Mouse (Mus musculus): ENCODE measurements around the gene Cdc42bpg.

The Cdc42bpg gene

DNA sequence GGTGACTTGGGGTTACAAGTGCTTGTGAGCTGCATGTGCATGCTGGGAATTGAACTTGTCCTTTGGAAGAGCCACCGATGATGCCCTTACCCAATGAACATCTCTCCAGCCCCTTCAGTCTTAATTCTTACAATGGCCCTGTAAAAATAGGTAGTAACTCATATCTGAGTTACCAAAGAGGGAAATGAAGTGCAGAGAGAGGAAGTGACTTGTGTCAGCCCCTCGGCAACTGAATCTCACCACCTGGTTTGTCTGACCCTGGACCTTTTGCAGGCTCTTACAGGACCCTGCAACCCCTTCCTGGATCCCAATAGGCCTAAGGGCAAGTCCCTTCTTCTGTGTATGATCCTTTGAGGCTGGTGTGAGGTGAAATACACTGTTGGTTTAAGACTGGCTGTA is 45.9 kb downstream of the Cdc42bpg start:
- DNase-seq: no peak

DNA sequence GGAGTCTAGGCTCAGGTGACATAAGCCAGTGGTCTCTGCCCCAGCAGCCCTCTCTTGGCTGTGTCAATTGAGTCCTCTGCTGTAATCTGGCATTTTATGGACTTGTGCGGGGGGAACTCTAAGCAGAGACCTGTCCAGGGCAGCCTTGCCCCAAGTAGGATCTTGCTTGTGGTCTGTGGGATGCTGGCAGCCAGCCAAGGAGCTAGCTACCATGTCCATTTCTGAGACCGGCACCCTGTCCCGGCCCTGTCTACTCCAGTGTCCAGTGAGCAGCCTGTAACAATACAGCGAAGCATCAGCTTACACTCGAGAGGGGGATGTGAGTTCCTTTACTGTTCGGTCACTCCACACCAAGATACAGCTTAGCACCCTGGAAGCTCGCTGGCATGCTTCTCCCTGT is 47.8 kb downstream of the Cdc42bpg start:
- no peak for DNase-seq

DNA sequence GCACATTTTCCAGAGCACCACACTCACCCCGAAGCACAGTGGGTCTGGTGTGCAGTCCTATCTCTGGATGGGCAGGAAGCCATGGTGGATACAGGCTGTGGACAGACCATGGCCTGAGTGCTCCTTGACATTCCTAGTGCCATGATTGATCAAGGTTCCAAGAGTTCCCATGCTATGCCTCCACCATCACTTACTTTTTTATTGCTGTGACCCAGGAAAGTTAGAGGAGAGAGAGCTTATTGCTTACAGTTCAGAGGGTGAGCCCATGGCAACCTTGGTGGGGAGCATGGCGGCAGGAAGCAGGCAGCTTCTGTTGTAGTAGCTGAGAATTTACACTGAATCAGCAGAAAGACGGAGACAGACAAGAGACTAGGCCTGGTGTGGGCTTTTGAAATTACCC is 55.0 kb downstream of the Cdc42bpg start:
- no peak for DNase-seq

DNA sequence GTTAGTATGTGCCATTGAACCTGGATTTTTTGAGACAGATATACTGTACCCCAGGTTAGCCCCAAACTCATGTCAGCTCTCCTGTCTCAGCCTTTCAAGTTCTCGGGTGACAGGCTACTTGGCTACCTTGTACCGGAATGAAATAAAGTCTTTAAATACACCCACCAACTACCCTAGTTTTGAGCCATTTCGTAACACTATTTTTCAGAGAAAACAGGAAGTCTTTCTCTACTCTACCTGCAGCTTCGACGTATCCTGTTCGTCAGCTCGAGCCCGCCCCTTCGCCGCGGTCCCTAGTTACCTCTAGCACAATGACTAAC is 56.8 kb downstream of the Cdc42bpg start:
- no peak for DNase-seq

DNA sequence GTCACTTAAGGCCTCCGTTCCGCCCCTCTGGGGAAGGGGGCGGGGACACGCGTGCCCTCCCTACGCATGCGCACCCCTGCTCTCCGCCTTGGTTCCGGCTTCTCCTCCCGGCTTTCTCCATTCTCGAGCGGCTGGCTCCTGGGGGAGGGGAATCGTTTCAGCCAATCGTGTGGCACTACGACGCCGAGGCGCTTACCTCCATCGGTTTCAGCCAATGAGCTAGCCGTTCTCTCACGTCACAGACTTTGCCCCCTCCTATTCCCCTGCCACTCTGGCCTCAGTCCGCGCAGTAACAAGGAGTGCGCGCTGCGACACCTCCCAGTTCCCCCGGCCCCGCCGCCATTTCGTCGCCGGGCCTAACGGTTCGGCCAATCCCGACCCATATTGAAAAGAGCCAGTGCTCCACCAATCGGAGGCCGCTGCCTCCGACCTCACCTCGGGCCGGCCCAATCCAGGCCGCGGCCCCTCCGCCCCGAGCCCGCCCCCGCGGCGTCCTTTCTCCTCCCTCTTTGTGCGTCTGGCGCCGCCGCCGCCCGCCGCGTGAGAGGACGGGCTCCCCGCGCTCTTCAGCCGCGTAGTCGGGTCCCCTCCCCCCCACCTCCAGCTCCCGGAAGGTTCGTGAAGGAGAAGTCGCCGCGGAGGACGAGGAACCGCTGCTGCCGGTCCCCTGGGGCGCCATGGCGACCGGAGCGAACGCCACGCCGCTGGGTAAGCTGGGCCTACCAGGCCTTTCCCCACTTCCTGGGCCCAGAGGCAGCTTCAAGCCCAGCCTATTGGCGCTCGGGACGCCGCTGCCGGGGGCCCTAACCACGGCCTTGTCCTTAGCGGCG is 57.4 kb downstream of the Cdc42bpg start, which contains the start of gene Sf1:
TSS of gene Sf1 (plus strand) at position 280 of the 830 bp plus-strand sequence.
- DNase-seq: peak; percentile 99 to 100

DNA sequence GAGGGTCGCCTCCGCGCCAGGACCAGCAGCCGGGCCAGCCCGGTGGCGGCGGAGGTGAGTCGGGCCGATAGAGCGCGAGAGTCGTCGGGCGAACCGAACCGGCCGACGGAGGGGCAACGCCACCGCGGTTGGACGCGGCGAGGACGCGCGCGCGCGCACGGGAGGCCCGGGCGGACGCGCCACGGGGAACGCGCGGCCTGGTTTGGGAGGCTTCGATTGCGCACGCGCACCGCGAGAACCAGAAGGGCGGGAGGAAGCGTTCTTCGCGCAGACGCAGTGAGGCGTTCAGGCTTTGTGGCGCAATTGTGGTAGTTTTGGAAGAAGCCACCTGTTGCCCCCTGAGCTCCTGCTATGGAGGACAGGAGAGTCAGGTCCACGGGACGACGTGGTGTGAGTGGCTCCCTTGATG is 58.1 kb downstream of the Cdc42bpg start:
- peak; percentile 93 to 94 for DNase-seq

DNA sequence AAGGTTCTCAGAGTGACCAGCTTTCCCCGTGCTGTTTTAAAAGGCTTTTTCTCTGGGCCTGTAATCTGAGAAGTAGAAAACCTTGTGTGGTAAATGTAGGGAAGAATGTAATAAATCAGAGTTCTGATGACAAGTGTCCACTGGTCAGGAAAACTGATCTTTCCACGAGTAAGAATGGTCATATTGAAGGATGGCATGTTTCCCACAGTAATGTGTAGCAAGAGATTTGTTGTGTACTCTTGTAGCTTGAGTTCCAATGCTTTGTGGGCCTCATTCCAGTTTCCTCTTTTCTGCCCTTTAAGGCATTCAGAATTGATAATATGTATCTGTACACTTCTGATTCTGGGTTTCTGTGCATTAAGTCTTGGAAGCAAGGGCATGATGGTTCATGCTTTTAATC is 58.6 kb downstream of the Cdc42bpg start:
- no peak for DNase-seq

DNA sequence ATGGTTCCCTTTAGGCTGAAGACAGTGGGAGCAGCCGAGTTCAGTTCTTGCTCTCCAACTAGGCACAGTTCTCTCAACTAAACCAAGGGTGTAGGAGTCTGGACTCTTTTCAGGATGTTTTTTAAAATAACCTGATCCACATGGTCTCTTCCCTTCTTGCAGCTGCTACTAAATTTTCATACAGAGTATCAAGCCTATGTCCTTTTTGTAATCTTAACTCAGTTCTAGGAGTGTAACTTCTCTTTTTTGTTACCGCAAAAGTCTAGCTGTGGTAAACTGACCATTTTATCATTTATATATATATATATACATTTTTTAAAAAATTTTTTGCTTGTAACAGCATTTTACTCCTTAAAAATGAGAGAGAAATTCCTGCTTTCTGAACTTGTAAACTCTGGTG is 63.9 kb downstream of the Cdc42bpg start:
- DNase-seq: no peak

DNA sequence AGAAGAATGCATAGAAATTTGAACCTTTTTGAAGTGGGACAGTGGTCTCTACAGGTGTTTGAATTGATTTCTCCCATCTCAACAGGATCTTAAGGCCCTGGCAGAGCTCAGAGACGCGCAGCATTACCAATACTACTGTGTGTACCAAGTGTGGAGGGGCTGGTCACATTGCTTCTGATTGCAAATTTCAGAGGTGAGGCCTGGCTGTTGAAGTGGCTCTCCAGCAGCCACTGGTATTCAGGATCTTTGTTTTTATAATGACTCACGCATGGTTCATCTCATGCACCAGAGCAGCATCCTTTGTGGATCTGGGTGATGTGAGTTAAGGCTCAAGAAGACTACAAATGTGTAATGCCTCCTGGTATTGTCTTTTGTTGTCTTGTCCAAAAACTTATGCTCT is 66.2 kb downstream of the Cdc42bpg start:
- DNase-seq: no peak

GRCm38 (mm10) chr19:6373539-6374400 is 67.5 kb downstream of the Cdc42bpg start:
- DNase-seq: peak; percentile 89

DNA sequence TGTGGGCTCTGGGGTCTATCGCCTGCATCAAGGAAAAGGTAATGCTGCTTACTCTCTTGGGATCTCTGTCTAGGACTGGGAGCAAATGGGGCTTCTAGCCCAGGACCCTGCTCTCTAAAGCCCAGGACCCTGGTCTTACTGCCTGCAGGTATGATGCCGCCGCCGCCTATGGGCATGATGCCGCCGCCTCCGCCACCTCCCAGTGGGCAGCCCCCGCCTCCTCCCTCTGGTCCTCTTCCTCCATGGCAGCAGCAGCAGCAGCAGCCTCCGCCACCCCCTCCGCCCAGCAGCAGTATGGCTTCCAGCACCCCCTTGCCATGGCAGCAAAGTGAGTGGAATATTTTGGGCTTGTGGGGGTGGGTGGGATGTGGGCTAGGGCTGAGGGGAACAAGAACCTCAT is 68.3 kb downstream of the Cdc42bpg start:
- no peak for DNase-seq

Measured in cerebellum, postnatal 36 days (tissue).